Mouse (Mus musculus) gastrocnemius, postnatal 25 days (tissue): Measurements from ENCODE around the gene Mex3a. TPM values are rescaled to one million over a fixed set of nuclear protein-coding genes. Genes with fewer than 3 reads are reported as not detected.

ENCODE experiments used
- DNase-seq: peaks from one replicate; pipeline ENCODE4 v3.0.0; 2022
- total RNA-seq, 2 experiments: library from RNA; stranded (reverse); gene quantifications; 1 replicate in 1 of 2; 2 replicates in 1 of 2; pipeline ENCODE4 v1.2.3; 2021

Mex3a gene
- total RNA-seq, 2 experiments from 2014 or later: 0.24 to 0.33 TPM

DNA sequence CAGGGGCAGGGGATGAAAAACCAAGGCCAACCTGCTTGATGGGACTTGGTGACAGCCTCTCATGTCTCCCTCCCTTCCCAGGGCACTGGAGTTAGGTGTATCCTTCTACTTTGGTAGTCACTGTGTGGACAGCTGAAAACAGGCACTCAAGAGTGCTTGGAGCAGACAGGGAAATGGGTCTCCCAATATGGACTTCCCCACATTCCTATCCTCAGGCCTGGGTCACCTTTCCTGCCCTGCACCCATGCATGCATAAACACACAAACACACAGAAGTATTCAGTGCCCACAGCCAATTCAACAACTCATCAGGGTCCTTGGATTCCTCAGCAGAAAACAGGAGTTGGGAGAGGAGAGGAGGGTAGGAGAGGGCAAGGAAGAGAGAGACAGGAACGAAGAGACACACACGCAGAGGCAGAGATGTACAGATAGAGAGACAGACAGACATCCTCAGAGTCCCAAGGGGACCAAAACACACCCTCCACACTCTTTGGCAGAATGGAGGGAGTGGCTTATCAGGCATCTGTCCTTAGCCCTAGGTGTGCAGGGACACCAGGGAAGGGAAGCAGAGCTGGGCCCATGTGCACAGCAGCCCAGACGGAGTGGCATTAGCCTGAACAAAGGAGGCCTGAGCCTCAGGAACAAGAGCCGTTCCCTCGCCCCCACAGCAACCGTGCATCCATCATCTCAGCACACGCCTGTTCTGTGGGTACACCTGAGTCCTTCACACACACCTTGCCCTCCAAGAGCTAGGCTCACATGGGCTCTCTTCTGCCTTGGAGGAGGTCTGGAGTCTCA is 2.8 kb upstream of the Mex3a start:
- no peak for DNase-seq

DNA sequence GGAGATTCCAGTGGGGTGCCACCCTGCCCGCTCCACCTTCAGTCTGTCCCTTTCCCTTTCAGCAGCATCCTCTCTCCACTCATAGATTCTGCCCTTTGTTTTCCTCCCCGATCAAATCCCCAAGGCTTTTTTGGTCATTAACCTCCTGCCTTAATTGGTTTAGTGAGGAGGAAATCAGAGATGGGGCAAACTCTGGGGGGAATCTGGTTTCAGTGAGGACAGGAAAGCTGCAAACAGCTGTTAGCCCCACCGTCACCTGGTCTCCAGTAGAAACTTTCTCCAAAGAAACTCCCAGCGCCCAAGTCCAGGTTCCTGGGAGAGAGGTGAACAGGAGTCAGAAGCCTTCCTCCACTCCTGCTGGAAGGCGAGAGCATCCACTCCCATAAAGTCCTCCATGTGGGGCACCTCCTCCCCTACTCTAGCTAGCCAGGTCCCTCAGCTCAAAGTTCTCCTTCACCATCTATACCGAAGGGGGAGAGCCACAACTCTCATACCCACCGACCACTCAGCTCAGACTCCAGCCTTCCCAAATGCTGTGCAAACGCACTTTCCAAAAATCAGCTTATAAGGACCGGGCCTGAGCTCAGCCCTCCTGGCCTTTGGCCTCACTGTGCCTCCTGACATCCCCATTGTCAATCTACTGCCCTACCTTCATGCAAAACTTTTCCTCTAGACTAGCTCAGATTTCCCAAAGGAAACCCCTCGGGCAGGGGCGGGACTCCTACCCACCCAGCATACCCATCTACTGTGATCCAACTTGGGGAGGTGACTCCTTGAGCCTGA is 1.9 kb upstream of the Mex3a start:
- DNase-seq: no peak

DNA sequence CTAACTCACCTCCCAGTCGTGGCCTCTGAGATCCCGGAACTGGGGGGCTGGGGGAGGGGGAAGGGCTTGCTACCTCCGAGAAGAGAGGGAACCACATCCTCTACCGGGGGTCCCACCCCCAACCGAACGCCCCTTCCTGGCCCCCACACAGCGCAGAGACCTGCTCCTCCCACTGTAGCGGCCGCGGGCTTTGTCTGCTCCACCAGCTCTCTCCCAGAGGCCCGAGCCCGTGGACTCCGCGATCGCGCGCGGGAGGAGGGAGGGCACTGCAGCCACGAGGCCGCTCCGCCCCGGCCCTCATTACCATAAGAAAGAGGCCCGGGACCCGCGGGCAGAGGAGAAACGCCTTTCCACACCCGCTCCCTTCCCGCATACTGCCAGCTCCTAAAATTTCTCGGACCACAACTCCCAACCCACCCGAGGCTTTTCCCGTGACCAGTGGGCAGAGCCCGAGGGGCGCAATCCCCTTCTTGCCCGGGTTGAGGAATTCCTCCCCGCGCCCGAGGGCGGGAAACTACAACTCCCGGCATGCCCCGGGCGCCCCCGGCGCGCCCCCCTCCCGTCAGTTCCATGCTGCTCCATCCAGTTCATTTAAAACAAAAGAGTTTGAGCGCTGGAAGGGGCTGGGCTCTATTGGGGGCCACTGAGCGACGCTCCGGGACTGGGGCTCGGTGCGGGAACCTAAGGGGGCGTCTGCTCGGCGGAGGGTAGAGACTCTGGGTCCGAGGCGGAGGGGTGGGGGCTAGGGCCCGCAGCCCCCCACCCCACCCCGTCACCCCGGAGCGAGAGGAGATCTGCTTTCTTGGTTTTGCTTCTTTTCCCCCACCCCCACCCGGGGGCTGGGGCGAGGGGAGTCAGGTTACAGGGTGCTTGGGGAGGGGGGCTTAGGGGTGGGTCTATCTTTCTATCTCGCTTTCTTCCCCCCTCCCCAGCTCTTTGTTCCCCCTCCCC is 572 bp upstream of the Mex3a start:
- peak; percentile 87 for DNase-seq

DNA sequence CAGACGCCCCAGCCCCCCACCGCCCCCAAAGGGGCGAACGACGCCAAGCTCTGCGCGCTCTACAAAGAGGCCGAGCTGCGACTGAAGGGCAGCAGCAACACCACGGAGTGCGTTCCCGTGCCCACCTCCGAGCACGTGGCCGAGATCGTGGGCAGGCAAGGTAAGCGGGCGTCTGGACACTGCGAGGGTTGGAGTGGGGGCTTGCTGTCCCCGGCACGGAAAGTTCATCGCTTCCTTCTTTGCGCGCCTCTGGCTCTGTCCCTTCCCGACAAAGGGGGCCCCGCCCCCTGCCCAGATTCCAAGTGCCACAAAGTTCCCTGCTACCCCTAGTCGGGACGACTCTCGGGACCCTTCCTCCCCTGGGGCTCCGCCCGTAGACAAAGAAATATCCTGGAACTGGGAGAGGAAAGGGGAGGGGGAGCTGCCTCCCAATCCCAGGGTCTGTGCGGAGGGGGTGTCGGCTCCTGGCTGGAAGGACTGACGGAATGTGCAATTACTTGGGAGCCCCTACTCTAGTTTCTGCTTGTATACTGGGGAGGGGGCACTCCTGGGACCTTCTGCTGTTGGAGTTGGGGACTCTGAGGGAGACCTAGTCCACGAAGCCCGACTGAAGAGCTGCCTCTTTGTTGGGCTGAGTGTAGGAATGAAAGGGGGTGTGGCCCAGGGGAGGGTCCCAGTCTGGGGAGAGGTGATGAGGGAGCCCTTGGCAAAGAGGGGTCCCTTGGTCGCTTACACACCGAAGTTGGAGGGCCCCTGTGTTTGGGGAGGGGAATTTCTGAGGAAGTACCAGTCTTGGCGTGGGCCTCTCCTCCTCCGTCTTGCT is 705 bp downstream of the Mex3a start:
- no peak for DNase-seq

- DNase-seq: no peak
Measured at GRCm38 (mm10) chr3:88533706-88534105, 1.5 kb downstream of the Mex3a start.

DNA sequence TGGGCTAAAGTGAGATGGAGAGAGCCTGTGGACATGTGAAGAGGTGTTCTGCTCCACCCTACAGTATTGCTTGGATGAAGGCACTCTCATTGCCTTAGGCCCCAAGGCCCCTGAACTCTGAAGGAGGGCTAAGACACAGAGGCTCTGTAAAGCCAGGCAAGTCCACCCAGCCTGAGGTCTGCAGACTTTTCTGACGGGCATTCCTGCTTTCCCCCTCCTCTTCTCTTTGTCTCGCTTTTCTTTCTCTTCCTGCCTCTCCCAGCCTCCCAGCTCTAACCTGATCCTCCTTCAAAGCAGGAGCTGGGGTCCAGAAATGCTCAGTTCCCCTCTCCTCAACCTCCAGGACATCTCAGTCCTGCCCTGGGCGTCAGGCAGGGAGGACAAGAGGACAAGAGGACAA is 2.8 kb downstream of the Mex3a start:
- no peak for DNase-seq

GRCm38 (mm10) chr3:88535527-88535926 is 3.3 kb downstream of the Mex3a start:
- DNase-seq: no peak

GRCm38 (mm10) chr3:88536103-88536930 is 4.1 kb downstream of the Mex3a start:
- peak; percentile 86 for DNase-seq

DNA sequence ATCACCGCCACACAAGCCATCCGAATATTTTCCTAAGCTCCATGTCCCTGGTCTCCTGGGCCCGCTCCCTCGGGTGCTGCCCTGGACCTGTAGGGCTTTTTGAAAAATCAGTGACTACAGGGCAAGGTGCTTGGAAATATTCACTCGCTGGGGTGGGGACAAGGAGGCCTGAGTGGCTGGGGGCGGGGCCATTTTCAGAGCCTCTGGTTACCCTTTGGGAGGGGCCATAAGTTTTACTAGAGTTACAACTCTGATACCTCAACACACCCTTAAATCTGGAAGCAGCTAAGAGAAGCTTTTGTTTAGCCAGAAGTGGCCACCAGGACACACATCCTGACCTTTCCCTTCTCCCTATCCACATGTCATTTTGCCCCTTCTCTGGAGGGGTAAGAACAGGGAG is 5.0 kb downstream of the Mex3a start:
- no peak for DNase-seq

DNA sequence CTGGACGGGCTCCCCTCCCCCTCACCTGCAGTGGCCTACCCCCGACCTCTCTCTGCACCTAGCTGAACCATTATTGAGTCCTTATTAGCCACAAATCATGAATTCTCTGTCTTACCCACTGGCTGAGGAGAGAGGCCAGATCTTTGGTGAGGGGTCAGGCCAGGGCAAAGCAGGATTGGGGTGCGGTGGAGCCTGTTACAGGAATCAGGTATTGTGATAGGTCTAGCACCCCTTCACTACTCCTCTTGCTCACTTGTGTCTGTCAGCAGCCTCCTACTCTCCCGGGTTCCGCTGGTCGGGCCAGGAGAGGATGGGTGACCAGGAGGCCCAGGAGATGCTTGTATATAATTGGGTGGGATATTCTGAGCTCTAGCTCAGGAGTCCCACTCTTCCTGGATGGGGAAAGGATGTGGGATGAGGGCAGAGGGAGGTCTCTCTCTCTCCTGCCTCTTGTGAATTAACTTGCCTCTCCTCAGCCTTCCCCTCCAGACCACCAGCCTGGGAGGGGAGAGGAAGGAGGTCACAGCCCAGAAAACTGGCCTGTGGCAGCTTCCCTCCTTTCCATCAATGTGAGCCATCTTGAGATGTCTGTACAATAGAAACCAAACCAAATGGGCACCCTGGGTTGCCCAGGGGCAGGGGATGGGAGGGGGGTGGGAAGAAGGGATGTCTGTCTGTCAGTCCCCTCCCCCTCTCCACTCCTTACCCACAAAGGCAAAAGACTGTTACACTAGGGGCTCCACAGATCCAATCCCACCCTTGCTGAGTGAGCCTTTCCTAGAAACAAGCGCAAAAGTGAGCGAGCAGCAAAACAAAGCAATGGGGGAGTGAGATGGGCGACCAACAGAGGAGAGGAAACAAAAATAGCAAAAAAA is 6.3 kb downstream of the Mex3a start:
- no peak for DNase-seq

- no peak for DNase-seq
Measured at GRCm38 (mm10) chr3:88539397-88539796, 7.2 kb downstream of the Mex3a start.

GRCm38 (mm10) chr3:88540085-88540484 is 7.9 kb downstream of the Mex3a start:
- DNase-seq: no peak

- no peak for DNase-seq
Measured at GRCm38 (mm10) chr3:88541622-88542401, 9.6 kb downstream of the Mex3a start.

DNA sequence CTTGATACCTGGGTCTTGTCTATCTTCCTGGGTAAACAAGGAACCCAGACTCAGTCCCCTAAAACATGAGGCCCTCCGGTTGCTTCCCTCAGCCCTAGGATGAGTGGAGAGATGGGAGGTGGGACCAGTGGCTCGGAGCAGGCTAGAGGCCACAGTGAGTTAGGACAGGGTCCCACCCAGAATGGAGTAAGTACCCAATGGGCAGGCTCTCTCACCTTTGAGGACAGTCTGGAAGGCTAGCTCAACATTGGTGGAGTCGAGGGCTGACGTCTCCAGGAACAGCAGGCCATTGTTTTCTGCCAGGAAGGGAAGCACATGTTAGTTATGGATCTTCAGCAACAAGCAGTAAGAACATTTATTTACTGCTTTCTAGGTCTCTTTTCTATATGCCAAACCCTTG is 10.3 kb downstream of the Mex3a start:
- no peak for DNase-seq

DNA sequence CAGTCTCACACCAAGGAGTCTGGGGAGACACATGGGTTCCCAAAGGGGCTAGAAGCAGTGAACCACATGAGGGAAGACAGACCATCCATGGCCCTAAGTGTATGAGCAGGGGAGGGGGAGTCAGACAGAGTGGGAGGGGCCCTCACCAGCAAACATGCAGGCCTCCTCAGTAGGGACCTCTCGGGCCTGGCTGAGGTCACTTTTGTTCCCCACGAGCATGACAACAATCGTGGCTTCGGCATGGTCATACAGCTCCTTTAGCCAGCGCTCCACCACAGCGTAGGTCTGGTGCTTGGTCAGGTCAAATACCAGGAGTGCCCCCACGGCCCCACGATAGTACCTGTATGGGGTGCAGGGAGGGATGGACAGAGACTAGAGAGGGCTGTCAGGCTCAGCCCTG is 11.0 kb downstream of the Mex3a start:
- DNase-seq: no peak

DNA sequence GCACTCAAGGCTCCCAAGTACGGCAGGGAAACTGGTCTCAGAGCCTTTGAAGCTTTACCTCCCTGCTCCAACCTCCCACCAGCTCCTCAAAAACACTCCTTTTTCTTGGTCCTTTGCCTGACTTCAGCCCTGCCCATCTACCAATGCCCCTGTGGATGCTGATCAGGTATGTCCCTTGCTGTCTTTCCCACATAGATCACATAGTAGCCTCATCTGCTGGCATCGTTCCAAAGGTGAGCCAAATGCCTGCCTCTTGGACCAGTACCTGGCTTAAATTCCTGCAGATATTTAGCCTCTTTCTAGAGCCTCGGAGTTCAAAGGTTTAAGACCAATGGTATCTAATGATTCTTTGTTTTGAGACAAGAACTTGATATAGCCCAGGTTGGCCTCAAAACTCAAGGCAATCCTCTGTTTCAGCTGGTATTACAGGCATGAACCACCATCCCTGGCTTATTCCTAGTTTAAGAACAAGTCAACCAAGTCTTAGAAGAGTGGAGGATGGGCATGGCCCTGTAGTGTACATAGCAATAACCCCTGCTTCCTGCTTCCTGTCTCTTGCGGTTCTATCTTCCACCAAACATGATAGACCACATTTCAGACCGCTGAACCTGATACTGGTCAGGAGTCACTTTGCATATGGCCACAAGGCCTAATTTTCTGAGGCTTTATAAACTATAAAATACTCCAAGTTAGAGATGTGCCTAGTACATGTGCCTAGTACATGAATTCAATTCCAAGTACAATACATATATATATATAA is 11.6 kb downstream of the Mex3a start:
- DNase-seq: no peak

DNA sequence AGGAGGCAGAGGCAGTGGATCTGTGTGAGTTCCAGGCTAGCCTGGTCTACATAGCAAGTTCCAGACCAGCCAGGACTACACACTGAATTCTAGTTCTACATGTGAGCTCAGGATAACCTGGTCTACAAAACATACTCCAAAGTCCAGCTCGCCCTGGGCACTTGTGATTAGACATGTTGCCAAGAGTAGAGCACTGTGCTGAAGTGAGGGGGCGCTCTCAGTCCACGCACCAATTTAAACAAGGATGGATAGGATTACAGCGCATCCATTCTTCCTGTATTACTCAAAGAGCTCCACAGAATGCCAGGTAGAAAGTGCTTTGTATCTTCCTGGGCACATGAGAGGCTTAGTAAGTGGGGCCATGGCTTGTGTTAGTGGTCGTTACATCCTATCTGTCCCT is 12.3 kb downstream of the Mex3a start:
- DNase-seq: no peak
